Mouse (Mus musculus) lung, embryonic 16.5 days (tissue): Measurements from ENCODE around the gene Nras. TPM values are rescaled to one million over a fixed set of nuclear protein-coding genes. Genes with fewer than 3 reads are reported as not detected.

Experiments
- ATAC-seq: fragments of 200-750 bp; cut with Nextera tagmentation; 2 replicates; pipeline ENCODE4 v1.8.0; 2017; ENCODE audit warnings: low read depth, mild to moderate bottlenecking, moderate library complexity
- H3K27ac ChIP-seq: fragments of 300-500 bp; sonication (generic); 2 replicates; pipeline ENCODE4 v1.5.1; 2014; ENCODE audit warnings: mild to moderate bottlenecking, control low read depth, low read length
- H3K27me3 ChIP-seq: fragments of 300-500 bp; sonication (generic); 2 replicates; pipeline ENCODE4 v1.6.1; 2014; ENCODE audit warnings: low read depth, low read length, mixed read lengths; ENCODE audit not compliant: control insufficient read depth, insufficient read depth
- H3K36me3 ChIP-seq: fragments of 300-500 bp; sonication (generic); 2 replicates; pipeline ENCODE4 v1.6.1; 2014; ENCODE audit warnings: low read length; ENCODE audit not compliant: control insufficient read depth, insufficient read depth
- H3K4me1 ChIP-seq: fragments of 300-500 bp; sonication (generic); replicated peaks from 2 replicates; pipeline ENCODE4 v1.6.1; 2014; ENCODE audit warnings: low read length, mixed read lengths; ENCODE audit not compliant: control insufficient read depth, insufficient read depth
- H3K4me2 ChIP-seq: fragments of 300-500 bp; sonication (generic); 2 replicates; pipeline ENCODE4 v1.6.1; 2014; ENCODE audit warnings: low read depth, low read length, control low read depth
- H3K4me3 ChIP-seq: fragments of 300-500 bp; sonication (generic); 2 replicates; pipeline ENCODE4 v1.5.1; 2014; ENCODE audit warnings: mild to moderate bottlenecking, low read length, control low read depth
- H3K9ac ChIP-seq: fragments of 300-500 bp; sonication (generic); 2 replicates; pipeline ENCODE4 v1.6.1; 2014; ENCODE audit warnings: low read length, control low read depth
- H3K9me3 ChIP-seq: fragments of 300-500 bp; sonication (generic); 2 replicates; pipeline ENCODE4 v1.6.1; 2016; ENCODE audit warnings: low read length; ENCODE audit not compliant: control insufficient read depth
- WGBS: fragments of 180-500 bp; shearing (Covaris S2); extraction: QIAGEN DNeasy Blood & Tissue Kit; methylation state at CpG from one replicate; pipeline ENCODE4 v1.1.7; 2014; 5-methylcytosine and 5-hydroxymethylcytosine counted together
- polyA plus RNA-seq: library from polyadenylated mRNA; unstranded; fragments of >200 nt; fragmentation: Nextera tagmentation; extraction: Ambion mirVana; gene quantifications from 2 replicates; pipeline ENCODE4 v1.2.1, GENCODE M21; 2015

Nras gene
- polyA plus RNA-seq, 1 experiment from 2014 or later = 96.7 TPM

- no peak for ATAC-seq
Measured at GRCm38 (mm10) chr3:103081861-103082453, 23.9 kb downstream of the Nras start.

GRCm38 (mm10) chr3:103082761-103083160 lies 24.7 kb downstream of the Nras start:
- WGBS = 82% methylated on average over 5 of the region's 5 CpGs
- no peaks in the 10 kb centered on the region for H3K36me3 ChIP-seq
- no peaks in the 10 kb centered on the region for H3K27me3 ChIP-seq
- no peak for ATAC-seq
- H3K4me1 ChIP-seq = no peaks in the 10 kb centered on the region
- H3K9ac ChIP-seq = no peak overlapping the region
- H3K27ac ChIP-seq = no peak overlapping the region
- no peak overlapping the region for H3K4me2 ChIP-seq
- H3K9me3 ChIP-seq = no peaks in the 10 kb centered on the region
- H3K4me3 ChIP-seq = no peak overlapping the region

More at GRCm38 (mm10) chr3:103081861-103082453, 23.9 kb downstream of the Nras start:
- Histone ChIP-seq H3K36me3 (no peaks in the 10 kb centered on the region), H3K4me2 (no peak overlapping the region), H3K27me3 (no peaks in the 10 kb centered on the region), H3K4me3 (no peak overlapping the region), H3K9ac (no peak overlapping the region), H3K4me1 (no peaks in the 10 kb centered on the region), H3K9me3 (no peaks in the 10 kb centered on the region), H3K27ac (no peak overlapping the region)
- WGBS = 69% methylated on average over 17 of the region's 17 CpGs

- ATAC-seq = no peak
Measured at GRCm38 (mm10) chr3:103085986-103086385, 27.9 kb downstream of the Nras start.

GRCm38 (mm10) chr3:103091753-103092152 lies 33.7 kb downstream of the Nras start:
- ATAC-seq = no peak
- H3K9me3 ChIP-seq = no peaks in the 10 kb centered on the region
- WGBS = 96% methylated on average over 2 of the region's 2 CpGs
- no peak overlapping the region for H3K4me3 ChIP-seq
- no peaks in the 10 kb centered on the region for H3K36me3 ChIP-seq
- H3K27me3 ChIP-seq = no peaks in the 10 kb centered on the region; the same call in 1 of the 2 replicates
- H3K4me1 ChIP-seq = no peaks in the 10 kb centered on the region
- no peak overlapping the region for H3K27ac ChIP-seq
- H3K9ac ChIP-seq = no peak overlapping the region
- no peak overlapping the region for H3K4me2 ChIP-seq

More at GRCm38 (mm10) chr3:103085986-103086385, 27.9 kb downstream of the Nras start:
- WGBS = 74% methylated on average over 3 of the region's 3 CpGs
- no peak overlapping the region for H3K4me2 ChIP-seq
- no peaks in the 10 kb centered on the region for H3K36me3 ChIP-seq
- no peaks in the 10 kb centered on the region; the same call in 1 of the 2 replicates for H3K27me3 ChIP-seq
- H3K9ac ChIP-seq = no peak overlapping the region
- H3K9me3 ChIP-seq = no peaks in the 10 kb centered on the region
- no peak overlapping the region for H3K27ac ChIP-seq
- no peak overlapping the region for H3K4me3 ChIP-seq
- H3K4me1 ChIP-seq = no peaks in the 10 kb centered on the region

- H3K9me3 ChIP-seq = no peaks in the 10 kb centered on the region
- no peak overlapping the region for H3K9ac ChIP-seq
- H3K36me3 ChIP-seq = no peaks in the 10 kb centered on the region
- H3K27me3 ChIP-seq = no peaks in the 10 kb centered on the region
- no peak overlapping the region for H3K4me3 ChIP-seq
- no peak overlapping the region for H3K4me2 ChIP-seq
- peaks cover 4% of the 10 kb centered on the region; the same call in 1 of the 2 replicates for H3K4me1 ChIP-seq
- WGBS = 72% methylated on average over 23 of the region's 23 CpGs
- H3K27ac ChIP-seq = no peak overlapping the region
- ATAC-seq = no peak
Measured at GRCm38 (mm10) chr3:103098662-103099061, 40.6 kb downstream of the Nras start.

GRCm38 (mm10) chr3:103099667-103100066 lies 41.6 kb downstream of the Nras start:
- no peak for ATAC-seq
- Histone ChIP-seq H3K4me3 (no peak overlapping the region), H3K4me2 (no peak overlapping the region), H3K9me3 (no peaks in the 10 kb centered on the region), H3K4me1 (peaks cover 4% of the 10 kb centered on the region; the same call in 1 of the 2 replicates), H3K27ac (no peak overlapping the region), H3K36me3 (no peaks in the 10 kb centered on the region), H3K27me3 (no peaks in the 10 kb centered on the region), H3K9ac (no peak overlapping the region)
- WGBS = 79% methylated on average over 6 of the region's 6 CpGs

GRCm38 (mm10) chr3:103100735-103101134 lies 42.6 kb downstream of the Nras start:
- Histone ChIP-seq H3K36me3 (no peaks in the 10 kb centered on the region), H3K27ac (no peak overlapping the region), H3K9me3 (no peaks in the 10 kb centered on the region), H3K4me1 (peaks cover 4% of the 10 kb centered on the region; the same call in 1 of the 2 replicates), H3K27me3 (no peaks in the 10 kb centered on the region), H3K9ac (no peak overlapping the region), H3K4me3 (no peak overlapping the region), H3K4me2 (no peak overlapping the region)
- ATAC-seq = no peak
- WGBS = 40% methylated on average over 2 of the region's 2 CpGs

GRCm38 (mm10) chr3:103101194-103101593 lies 43.1 kb downstream of the Nras start:
- Histone ChIP-seq H3K4me3 (no peak overlapping the region), H3K4me2 (no peak overlapping the region)
- 51% methylated on average over 5 of the region's 5 CpGs for WGBS

GRCm38 (mm10) chr3:103101909-103102308 lies 43.8 kb downstream of the Nras start:
- no peaks in the 10 kb centered on the region for H3K36me3 ChIP-seq
- H3K27ac ChIP-seq = peak overlapping the region; percentile 38; the same call in 1 of the 2 replicates
- peak overlapping the region; percentile 86 for H3K9ac ChIP-seq
- H3K4me2 ChIP-seq = peak overlapping the region; percentile 88
- H3K27me3 ChIP-seq = no peaks in the 10 kb centered on the region
- H3K9me3 ChIP-seq = no peaks in the 10 kb centered on the region
- peak overlapping the region; percentile 88 for H3K4me3 ChIP-seq
- ATAC-seq = peak; percentile 48
- WGBS = under 1% methylated on average over 14 of the region's 14 CpGs
- peaks cover 4% of the 10 kb centered on the region; the same call in 1 of the 2 replicates for H3K4me1 ChIP-seq

More at GRCm38 (mm10) chr3:103101194-103101593, 43.1 kb downstream of the Nras start:
- H3K9ac ChIP-seq = no peak overlapping the region
- no peaks in the 10 kb centered on the region for H3K9me3 ChIP-seq
- ATAC-seq = no peak
- no peaks in the 10 kb centered on the region for H3K36me3 ChIP-seq
- no peaks in the 10 kb centered on the region for H3K27me3 ChIP-seq
- no peak overlapping the region for H3K27ac ChIP-seq
- peaks cover 4% of the 10 kb centered on the region; the same call in 1 of the 2 replicates for H3K4me1 ChIP-seq
